Mouse (Mus musculus): ENCODE measurements at regions not wholly inside any gene's neighbourhood (a gene's known extent, or its start where the extent isn't known, plus 50 kb on each side); places are given as distances from the start of the nearest gene placed in this dataset.

GRCm38 (mm10) chr2:106080626-106081025 is 77.3 kb upstream of the Dnajc24 start:
- no peak for TF ChIP-seq EP300 (IDR thresholded peaks at IDR 0.05; ENCODE audit: low read depth)
- TF ChIP-seq CTCF (IDR thresholded peaks at IDR 0.05; ENCODE audit: low read depth): no peak
- H3K9ac ChIP-seq (replicated peaks): no peak overlapping the region
- H3K9me3 ChIP-seq (ENCODE audit: low read length): no peaks in the 10 kb centered on the region
- no peaks in the 10 kb centered on the region for H3K36me3 ChIP-seq (replicated peaks; ENCODE audit: insufficient read depth, low read length)
- H3K27ac ChIP-seq (ENCODE audit: low read depth): no peak overlapping the region
- no peak overlapping the region for H3K4me2 ChIP-seq (ENCODE audit: low read depth, low read length)
- DNase-seq: no peak
- ATAC-seq: no peak
- no peaks in the 10 kb centered on the region for H3K27me3 ChIP-seq (ENCODE audit: insufficient read depth, low read length)
- WGBS (ENCODE audit: insufficient replicate concordance): 68% methylated on average over 9 of the region's 9 CpGs
- H3K4me3 ChIP-seq (ENCODE audit: low read depth, low read length): no peak overlapping the region
- no peaks in the 10 kb centered on the region for H3K4me1 ChIP-seq (ENCODE audit: insufficient read depth)

GRCm38 (mm10) chr2:106078591-106078990 is 75.2 kb upstream of the Dnajc24 start:
- 65% methylated on average over 3 of the region's 3 CpGs for WGBS (ENCODE audit: insufficient replicate concordance)
- no peak for TF ChIP-seq EP300 (IDR thresholded peaks at IDR 0.05; ENCODE audit: low read depth)
- no peak for TF ChIP-seq CTCF (IDR thresholded peaks at IDR 0.05; ENCODE audit: low read depth)
- H3K4me2 ChIP-seq (ENCODE audit: low read depth, low read length): no peak overlapping the region

GRCm38 (mm10) chr2:106074441-106074840 is 71.1 kb upstream of the Dnajc24 start:
- Histone ChIP-seq H3K9me3 (ENCODE audit: low read length) (no peaks in the 10 kb centered on the region), H3K4me2 (ENCODE audit: low read depth, low read length) (no peak overlapping the region), H3K4me3 (ENCODE audit: low read depth, low read length) (no peak overlapping the region), H3K4me1 (ENCODE audit: insufficient read depth) (no peaks in the 10 kb centered on the region), H3K27ac (ENCODE audit: low read depth) (no peak overlapping the region), H3K27me3 (ENCODE audit: insufficient read depth, low read length) (no peaks in the 10 kb centered on the region), H3K9ac (replicated peaks) (no peak overlapping the region), H3K36me3 (replicated peaks; ENCODE audit: insufficient read depth, low read length) (no peaks in the 10 kb centered on the region)
- no peak for ATAC-seq
- DNase-seq: no peak
- TF ChIP-seq CTCF (IDR thresholded peaks at IDR 0.05; ENCODE audit: low read depth) (no peak), EP300 (IDR thresholded peaks at IDR 0.05; ENCODE audit: low read depth) (no peak)
- WGBS (ENCODE audit: insufficient replicate concordance): 89% methylated on average over 6 of the region's 6 CpGs

More at GRCm38 (mm10) chr2:106078591-106078990, 75.2 kb upstream of the Dnajc24 start:
- H3K9me3 ChIP-seq (ENCODE audit: low read length): no peaks in the 10 kb centered on the region
- no peak overlapping the region for H3K9ac ChIP-seq (replicated peaks)
- ATAC-seq (no peak), DNase-seq (no peak)
- H3K27me3 ChIP-seq (ENCODE audit: insufficient read depth, low read length): no peaks in the 10 kb centered on the region
- no peak overlapping the region for H3K27ac ChIP-seq (ENCODE audit: low read depth)
- no peaks in the 10 kb centered on the region for H3K36me3 ChIP-seq (replicated peaks; ENCODE audit: insufficient read depth, low read length)
- no peaks in the 10 kb centered on the region for H3K4me1 ChIP-seq (ENCODE audit: insufficient read depth)
- H3K4me3 ChIP-seq (ENCODE audit: low read depth, low read length): no peak overlapping the region

DNA sequence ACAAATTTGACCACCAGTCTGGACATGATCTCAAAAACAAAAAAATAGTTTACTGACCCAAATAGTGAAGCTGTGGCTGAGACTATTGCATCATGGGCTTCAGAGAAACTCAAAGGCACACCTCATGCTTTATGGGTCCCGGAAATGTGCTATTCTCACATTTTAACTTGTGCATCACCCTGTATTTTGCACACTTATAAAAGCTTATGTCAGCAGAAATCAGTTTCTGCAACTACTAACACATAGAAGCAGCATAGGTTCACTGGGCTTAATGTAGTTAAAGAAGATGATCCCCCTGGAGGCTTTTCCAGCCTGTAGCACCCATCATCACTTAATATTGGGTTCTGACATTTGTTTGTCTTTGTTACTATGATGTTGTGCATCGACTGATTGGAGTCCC is 61.0 kb upstream of the Dnajc24 start:
- 75% methylated on average over 2 of the region's 2 CpGs for WGBS (ENCODE audit: insufficient replicate concordance)
- no peak overlapping the region for H3K4me2 ChIP-seq (ENCODE audit: low read depth, low read length)
- H3K36me3 ChIP-seq (replicated peaks; ENCODE audit: insufficient read depth, low read length): no peaks in the 10 kb centered on the region
- H3K27ac ChIP-seq (ENCODE audit: low read depth): no peak overlapping the region
- no peaks in the 10 kb centered on the region for H3K4me1 ChIP-seq (ENCODE audit: insufficient read depth)
- DNase-seq (no peak), ATAC-seq (no peak)
- TF ChIP-seq EP300 (IDR thresholded peaks at IDR 0.05; ENCODE audit: low read depth) (no peak), CTCF (IDR thresholded peaks at IDR 0.05; ENCODE audit: low read depth) (no peak)
- no peak overlapping the region for H3K9ac ChIP-seq (replicated peaks)
- no peaks in the 10 kb centered on the region for H3K27me3 ChIP-seq (ENCODE audit: insufficient read depth, low read length)
- H3K4me3 ChIP-seq (ENCODE audit: low read depth, low read length): no peak overlapping the region
- H3K9me3 ChIP-seq (ENCODE audit: low read length): no peaks in the 10 kb centered on the region

Data from liver, postnatal 0 days (tissue).